Mouse (Mus musculus): ENCODE results near the gene Ccdc13.

Ccdc13 gene

GRCm38 (mm10) chr9:121759091-121760081, 79.9 kb downstream of the Ccdc13 start, which contains the start of gene Zfp651:
Gene Zfp651, plus strand, starts transcription at chr9:121759330.
- no peak for DNase-seq (ENCODE audit: low spot score)

- DNase-seq (ENCODE audit: low spot score) = no peak
These were observed 81.1 kb downstream of the Ccdc13 start for GRCm38 (mm10) chr9:121757835-121758814.

GRCm38 (mm10) chr9:121757432-121757831, 81.8 kb downstream of the Ccdc13 start:
- no peak for DNase-seq (ENCODE audit: low spot score)

GRCm38 (mm10) chr9:121756785-121757184, 82.5 kb downstream of the Ccdc13 start:
- no peak for DNase-seq (ENCODE audit: low spot score)

- DNase-seq (ENCODE audit: low spot score) = no peak
These were observed 84.6 kb downstream of the Ccdc13 start for GRCm38 (mm10) chr9:121754624-121755023.

- no peak for DNase-seq (ENCODE audit: low spot score)
These were observed 86.5 kb downstream of the Ccdc13 start for GRCm38 (mm10) chr9:121752774-121753173.
